Mouse (Mus musculus) midbrain, embryonic 12.5 days (tissue): ENCODE measurements around the gene Mpp4. TPM values are rescaled to one million over a fixed set of nuclear protein-coding genes. Genes with fewer than 3 reads are reported as not detected.

Experiments used
- ATAC-seq: fragments of 200-750 bp; cut with Nextera tagmentation; 2 replicates; pipeline ENCODE4 v1.8.0; 2017; ENCODE audit warnings: low read depth, moderate TSS enrichment, moderate library complexity; ENCODE audit not compliant: low FRiP score
- H3K27ac ChIP-seq: fragments of 300-500 bp; sonication (generic); replicated peaks from 2 replicates; pipeline ENCODE4 v1.5.1; 2016; ENCODE audit warnings: mild to moderate bottlenecking
- H3K27me3 ChIP-seq: fragments of 300-500 bp; sonication (generic); 2 replicates; pipeline ENCODE4 v1.6.1; 2016; ENCODE audit warnings: mild to moderate bottlenecking
- H3K36me3 ChIP-seq: fragments of 300-500 bp; sonication (generic); 2 replicates; pipeline ENCODE4 v1.6.1; 2016
- H3K4me1 ChIP-seq: fragments of 300-500 bp; sonication (generic); 2 replicates; pipeline ENCODE4 v1.6.1; 2016
- H3K4me2 ChIP-seq: fragments of 300-500 bp; sonication (generic); replicated peaks from 2 replicates; pipeline ENCODE4 v1.6.1; 2016; ENCODE audit warnings: mild to moderate bottlenecking, moderate library complexity
- H3K4me3 ChIP-seq: fragments of 300-500 bp; sonication (generic); 2 replicates; pipeline ENCODE4 v1.5.1; 2016; ENCODE audit warnings: mild to moderate bottlenecking
- H3K9ac ChIP-seq: fragments of 300-500 bp; sonication (generic); replicated peaks from 2 replicates; pipeline ENCODE4 v1.6.1; 2016; ENCODE audit warnings: mild to moderate bottlenecking, moderate library complexity
- H3K9me3 ChIP-seq: fragments of 300-500 bp; sonication (generic); 2 replicates; pipeline ENCODE4 v1.6.1; 2016; ENCODE audit warnings: mild to moderate bottlenecking
- WGBS: fragments of 180-500 bp; shearing (Covaris S2); methylation state at CpG from one replicate; pipeline ENCODE4 v1.1.7; 2016; 5-methylcytosine and 5-hydroxymethylcytosine counted together
- polyA plus RNA-seq: library from polyadenylated mRNA; unstranded; fragments of >200 nt; fragmentation: Nextera tagmentation; extraction: Ambion mirVana; gene quantifications from 2 replicates; pipeline ENCODE4 v1.2.1, GENCODE M21; 2016

Mpp4 gene
- polyA plus RNA-seq: 0.26 and 0.50 TPM in 2 replicates

DNA sequence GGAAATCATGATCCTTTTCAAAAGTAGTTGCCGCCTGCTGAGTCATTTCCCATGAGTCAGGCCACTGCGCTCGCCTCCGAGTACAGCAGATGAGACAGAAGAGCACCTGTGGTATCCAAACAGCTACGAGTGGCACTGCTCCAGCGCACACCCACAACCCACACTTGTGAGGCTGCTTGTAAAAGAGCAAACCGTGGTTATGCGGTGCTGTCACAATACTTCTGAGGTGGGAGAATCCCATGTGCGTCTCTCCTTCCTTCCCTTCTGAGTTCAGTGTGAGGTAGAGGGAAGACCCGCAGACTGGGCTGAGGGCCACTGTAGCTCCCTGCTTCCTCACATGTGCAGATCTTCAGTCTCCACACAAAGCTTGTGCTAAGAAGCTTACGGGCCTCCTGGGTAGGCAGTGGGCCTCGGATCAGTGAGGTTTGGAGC is at the start of gene Mpp4:
Gene Mpp4, minus strand, starts transcription at position 360 of the 432 bp plus-strand sequence.
- Histone ChIP-seq H3K36me3 (peaks cover 18% of the 10 kb centered on the region), H3K27ac (no peak within 1 kb of the TSS; the same call in 1 of the 2 replicates), H3K9ac (no peak within 1 kb of the TSS), H3K4me1 (peaks cover 7% of the 10 kb centered on the region; the same call in 1 of the 2 replicates), H3K9me3 (no peaks in the 10 kb centered on the region), H3K27me3 (0 out of 2 replicates have a peak, but pooled peaks cover 4% of the 10 kb centered on the region), H3K4me2 (no peak within 1 kb of the TSS), H3K4me3 (no peak within 1 kb of the TSS)
- WGBS: 21% methylated on average over 12 of the region's 12 CpGs
- no peak for ATAC-seq

- no CpG with 5 or more reads among the region's 1 CpGs for WGBS
- no peaks in the 10 kb centered on the region for H3K9me3 ChIP-seq
- H3K27ac ChIP-seq: no peak overlapping the region
- peaks cover 25% of the 10 kb centered on the region for H3K36me3 ChIP-seq
- H3K4me2 ChIP-seq: no peak overlapping the region
- no peak overlapping the region for H3K9ac ChIP-seq
- ATAC-seq: no peak
- no peaks in the 10 kb centered on the region for H3K27me3 ChIP-seq
- H3K4me1 ChIP-seq: no peaks in the 10 kb centered on the region
- H3K4me3 ChIP-seq: no peak overlapping the region
Observed at GRCm38 (mm10) chr1:59212951-59213350, 49.8 kb upstream of the Mpp4 start.

- 83% methylated on average over 5 of the region's 5 CpGs for WGBS
Observed at GRCm38 (mm10) chr1:59212076-59212779, 49.0 kb upstream of the Mpp4 start.

GRCm38 (mm10) chr1:59211651-59212050 is 48.5 kb upstream of the Mpp4 start:
- Histone ChIP-seq H3K36me3 (peaks cover 25% of the 10 kb centered on the region), H3K9ac (no peak overlapping the region), H3K4me2 (no peak overlapping the region), H3K27ac (no peak overlapping the region), H3K4me1 (no peaks in the 10 kb centered on the region), H3K4me3 (no peak overlapping the region), H3K27me3 (no peaks in the 10 kb centered on the region), H3K9me3 (no peaks in the 10 kb centered on the region)
- no peak for ATAC-seq
- 89% methylated on average over 4 of the region's 4 CpGs for WGBS

More at GRCm38 (mm10) chr1:59212076-59212779, 49.0 kb upstream of the Mpp4 start:
- Histone ChIP-seq H3K27me3 (no peaks in the 10 kb centered on the region), H3K36me3 (peaks cover 25% of the 10 kb centered on the region), H3K27ac (no peak overlapping the region), H3K4me1 (no peaks in the 10 kb centered on the region), H3K4me2 (no peak overlapping the region), H3K9ac (no peak overlapping the region), H3K9me3 (no peaks in the 10 kb centered on the region), H3K4me3 (no peak overlapping the region)
- ATAC-seq: no peak

GRCm38 (mm10) chr1:59208331-59208730 is 45.1 kb upstream of the Mpp4 start:
- Histone ChIP-seq H3K4me3 (no peak overlapping the region), H3K4me1 (no peaks in the 10 kb centered on the region), H3K27ac (no peak overlapping the region), H3K9me3 (no peaks in the 10 kb centered on the region), H3K9ac (no peak overlapping the region), H3K27me3 (no peaks in the 10 kb centered on the region), H3K36me3 (peaks cover 19% of the 10 kb centered on the region), H3K4me2 (no peak overlapping the region)
- 91% methylated on average over 1 of the region's 1 CpGs for WGBS
- ATAC-seq: no peak

DNA sequence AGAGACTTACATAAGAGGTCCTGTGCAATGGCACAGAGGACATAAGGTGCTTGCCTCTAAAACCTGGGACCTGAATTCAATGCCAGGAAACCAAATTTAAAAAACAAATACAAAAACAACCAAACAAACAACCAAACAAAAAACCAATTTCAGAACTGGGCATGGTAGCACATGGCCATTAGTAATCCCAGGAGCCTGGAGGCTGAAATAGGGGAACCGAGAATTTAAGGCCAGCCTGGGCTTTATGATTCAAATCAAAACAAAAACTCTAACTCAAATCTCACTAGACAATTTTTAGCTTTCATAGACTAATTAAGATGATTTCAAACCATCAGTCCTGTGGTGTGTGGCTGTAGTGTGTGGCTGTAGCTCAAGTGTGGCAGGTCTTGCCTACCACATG is 41.3 kb upstream of the Mpp4 start:
- H3K4me3 ChIP-seq: no peak overlapping the region
- 86% methylated on average over 1 of the region's 1 CpGs for WGBS
- H3K36me3 ChIP-seq: peaks cover 26% of the 10 kb centered on the region
- no peaks in the 10 kb centered on the region for H3K27me3 ChIP-seq
- no peaks in the 10 kb centered on the region for H3K4me1 ChIP-seq
- H3K9me3 ChIP-seq: no peaks in the 10 kb centered on the region
- no peak for ATAC-seq
- H3K27ac ChIP-seq: no peak overlapping the region
- H3K4me2 ChIP-seq: no peak overlapping the region
- H3K9ac ChIP-seq: no peak overlapping the region

DNA sequence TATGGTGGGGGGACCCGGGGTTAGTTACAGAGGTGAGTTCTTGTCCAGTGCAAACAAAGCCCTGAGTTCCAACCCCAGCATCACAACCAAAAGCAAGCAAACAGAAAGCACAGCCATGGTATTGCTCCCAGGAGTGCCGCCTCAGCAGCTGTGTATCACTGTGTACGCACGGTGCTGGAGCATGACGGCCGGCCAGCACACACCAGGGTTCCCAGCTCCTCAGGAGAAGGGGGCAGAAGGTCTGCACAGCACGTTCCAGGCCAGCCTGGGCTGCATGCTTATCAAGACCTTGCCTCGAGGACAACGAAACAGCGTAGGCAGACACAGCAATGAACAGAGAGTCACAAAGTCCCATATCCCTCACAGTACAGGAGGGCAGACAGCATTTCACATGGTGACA is 39.2 kb upstream of the Mpp4 start:
- Histone ChIP-seq H3K4me1 (no peaks in the 10 kb centered on the region), H3K27ac (no peak overlapping the region), H3K9ac (no peak overlapping the region), H3K4me2 (no peak overlapping the region), H3K27me3 (no peaks in the 10 kb centered on the region), H3K36me3 (peaks cover 19% of the 10 kb centered on the region), H3K9me3 (no peaks in the 10 kb centered on the region), H3K4me3 (no peak overlapping the region)
- whole genome bisulfite sequencing: 84% methylated on average over 10 of the region's 10 CpGs
- ATAC-seq: no peak

GRCm38 (mm10) chr1:59201561-59201960 is 38.4 kb upstream of the Mpp4 start:
- Histone ChIP-seq H3K4me3 (no peak overlapping the region), H3K4me2 (no peak overlapping the region), H3K9ac (no peak overlapping the region), H3K27me3 (no peaks in the 10 kb centered on the region), H3K27ac (no peak overlapping the region), H3K4me1 (no peaks in the 10 kb centered on the region), H3K36me3 (peaks cover 19% of the 10 kb centered on the region), H3K9me3 (no peaks in the 10 kb centered on the region)
- WGBS: 77% methylated on average over 1 of the region's 1 CpGs
- ATAC-seq: no peak

GRCm38 (mm10) chr1:59200960-59201359 is 37.8 kb upstream of the Mpp4 start:
- Histone ChIP-seq H3K9ac (no peak overlapping the region), H3K4me1 (no peaks in the 10 kb centered on the region), H3K27me3 (no peaks in the 10 kb centered on the region), H3K9me3 (no peaks in the 10 kb centered on the region), H3K36me3 (peaks cover 22% of the 10 kb centered on the region), H3K27ac (no peak overlapping the region), H3K4me2 (no peak overlapping the region), H3K4me3 (no peak overlapping the region)
- 94% methylated on average over 5 of the region's 5 CpGs for WGBS
- no peak for ATAC-seq

- 86% methylated on average over 6 of the region's 6 CpGs for WGBS
- H3K27me3 ChIP-seq: no peaks in the 10 kb centered on the region
- no peaks in the 10 kb centered on the region for H3K9me3 ChIP-seq
- no peak overlapping the region for H3K4me3 ChIP-seq
- H3K9ac ChIP-seq: no peak overlapping the region
- no peak overlapping the region for H3K4me2 ChIP-seq
- no peaks in the 10 kb centered on the region for H3K4me1 ChIP-seq
- H3K27ac ChIP-seq: no peak overlapping the region
- peaks cover 24% of the 10 kb centered on the region for H3K36me3 ChIP-seq
- no peak for ATAC-seq
Observed at GRCm38 (mm10) chr1:59194979-59195378, 31.8 kb upstream of the Mpp4 start.

DNA sequence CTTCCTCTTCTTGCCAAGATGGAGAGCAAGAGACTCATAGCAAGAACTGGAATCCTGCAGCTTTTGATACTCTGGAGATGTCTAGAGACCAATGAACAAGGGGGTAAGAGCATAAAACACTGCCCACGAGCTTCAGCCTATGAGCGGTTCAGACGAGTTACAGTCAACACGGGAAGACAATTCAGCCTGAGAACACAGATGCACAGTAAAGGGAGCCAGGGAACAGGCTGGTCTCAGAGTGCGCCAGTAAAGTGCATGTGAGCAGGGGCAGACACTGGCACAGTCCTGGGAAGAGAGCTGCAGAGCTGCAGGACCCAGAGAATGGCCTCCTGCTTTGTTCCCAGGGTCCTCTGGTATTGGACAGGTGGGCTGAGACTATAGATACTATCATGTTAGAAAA is 24.6 kb upstream of the Mpp4 start:
- Histone ChIP-seq H3K4me2 (no peak overlapping the region), H3K27me3 (no peaks in the 10 kb centered on the region), H3K4me3 (no peak overlapping the region), H3K4me1 (no peaks in the 10 kb centered on the region), H3K9me3 (no peaks in the 10 kb centered on the region), H3K9ac (no peak overlapping the region), H3K36me3 (peaks cover 12% of the 10 kb centered on the region), H3K27ac (no peak overlapping the region)
- ATAC-seq: no peak
- 85% methylated on average over 5 of the region's 5 CpGs for WGBS

DNA sequence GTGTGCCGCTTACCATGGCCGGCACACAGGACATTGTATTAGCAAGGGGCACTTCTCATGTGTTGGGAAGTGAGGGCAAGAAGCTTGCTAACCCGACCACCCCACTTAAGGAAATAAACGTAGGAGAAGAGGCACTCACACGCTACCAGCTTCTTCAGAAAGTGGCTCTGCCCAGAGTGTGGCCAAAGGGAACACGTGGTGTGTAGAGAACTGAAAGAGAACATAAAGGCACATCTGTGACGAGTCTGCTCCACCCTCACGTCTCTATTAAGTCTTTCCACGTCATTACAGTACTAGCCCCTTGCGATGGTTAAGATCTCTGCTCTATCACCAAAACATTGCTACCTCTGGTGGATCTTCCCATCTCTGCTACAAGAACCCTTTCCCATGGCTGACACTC is 23.1 kb upstream of the Mpp4 start:
- Histone ChIP-seq H3K27me3 (no peaks in the 10 kb centered on the region), H3K4me2 (no peak overlapping the region), H3K4me3 (no peak overlapping the region), H3K4me1 (no peaks in the 10 kb centered on the region), H3K27ac (no peak overlapping the region), H3K9me3 (no peaks in the 10 kb centered on the region), H3K36me3 (peaks cover 16% of the 10 kb centered on the region), H3K9ac (no peak overlapping the region)
- 86% methylated on average over 10 of the region's 10 CpGs for WGBS
- ATAC-seq: no peak

- 90% methylated on average over 9 of the region's 9 CpGs for WGBS
- Histone ChIP-seq H3K27me3 (no peaks in the 10 kb centered on the region), H3K4me2 (no peak overlapping the region), H3K36me3 (peaks cover 14% of the 10 kb centered on the region), H3K4me3 (no peak overlapping the region), H3K9ac (no peak overlapping the region), H3K27ac (no peak overlapping the region), H3K9me3 (no peaks in the 10 kb centered on the region), H3K4me1 (no peaks in the 10 kb centered on the region)
- ATAC-seq: no peak
Observed at GRCm38 (mm10) chr1:59185410-59185809, 22.2 kb upstream of the Mpp4 start.
